Mouse (Mus musculus): ENCODE measurements around the gene Ankrd27. TPM values are rescaled to one million over a fixed set of nuclear protein-coding genes. Genes with fewer than 3 reads are reported as not detected.
"Not testable (repeated sequence)": the region's sequence is repeated elsewhere in the genome, so short reads cannot be mapped to it uniquely, and the experiment has no call there.

The Ankrd27 gene
- polyA plus RNA-seq, 1 experiment from 2014 or later: 38.9 TPM

DNA sequence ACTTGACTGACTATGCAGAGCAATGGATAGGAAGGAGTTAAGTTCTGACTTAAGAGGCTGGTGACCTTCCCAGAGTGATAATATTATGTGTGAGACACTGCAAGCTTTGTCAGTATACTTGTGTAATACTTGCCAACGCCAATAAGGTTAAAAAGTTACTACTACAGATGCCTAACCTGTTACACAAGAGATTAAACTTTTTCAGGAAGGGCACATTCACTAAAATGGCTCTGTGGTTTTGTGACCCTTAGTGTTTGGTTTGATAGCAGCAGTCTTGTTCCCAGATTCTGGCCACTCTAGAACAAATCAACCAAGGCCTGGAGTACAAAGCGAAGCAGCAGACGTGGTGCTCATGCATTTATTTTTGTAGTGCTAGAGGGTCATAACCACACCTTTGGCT is 28.5 kb upstream of the Ankrd27 start:
- Histone ChIP-seq H3K4me1 (replicated peaks; ENCODE audit: control insufficient read depth, insufficient read depth, low read length) (peaks cover 12% of the 10 kb centered on the region), H3K4me2 (ENCODE audit: low read length) (no peak overlapping the region), H3K9me3 (ENCODE audit: control insufficient read depth, low read length) (no peaks in the 10 kb centered on the region), H3K36me3 (ENCODE audit: control insufficient read depth, insufficient read depth) (no peaks in the 10 kb centered on the region), H3K4me3 (replicated peaks; ENCODE audit: low read length) (no peak overlapping the region), H3K9ac (replicated peaks; ENCODE audit: low read depth, low read length) (no peak overlapping the region), H3K27ac (ENCODE audit: low read length) (no peak overlapping the region), H3K27me3 (replicated peaks; ENCODE audit: control insufficient read depth, insufficient read depth, low read length) (no peaks in the 10 kb centered on the region)
- ATAC-seq: no peak
- 88% methylated on average over 3 of the region's 3 CpGs for WGBS

DNA sequence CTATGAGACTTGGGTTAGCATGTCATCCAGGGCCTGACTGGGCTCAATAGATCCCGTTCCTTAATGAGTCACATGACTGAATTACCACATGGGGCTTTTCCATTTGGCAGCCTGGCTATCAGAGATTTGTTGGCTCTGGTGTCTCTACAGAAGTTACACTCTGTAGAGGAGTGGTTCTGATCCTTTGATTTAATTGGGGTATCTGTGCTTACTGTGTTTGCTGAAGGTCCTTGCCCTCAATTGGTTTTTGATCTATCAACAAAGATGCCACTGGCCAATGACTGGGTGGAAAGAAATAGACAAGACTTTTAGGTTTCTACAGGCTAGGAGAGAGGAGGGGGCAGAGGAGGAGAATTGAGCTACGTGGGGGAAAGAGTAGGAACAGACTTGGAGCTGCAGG is 27.4 kb upstream of the Ankrd27 start:
- Histone ChIP-seq H3K9ac (replicated peaks; ENCODE audit: low read depth, low read length) (no peak overlapping the region), H3K27ac (ENCODE audit: low read length) (no peak overlapping the region), H3K36me3 (ENCODE audit: control insufficient read depth, insufficient read depth) (no peaks in the 10 kb centered on the region), H3K4me2 (ENCODE audit: low read length) (no peak overlapping the region), H3K9me3 (ENCODE audit: control insufficient read depth, low read length) (no peaks in the 10 kb centered on the region), H3K4me3 (replicated peaks; ENCODE audit: low read length) (no peak overlapping the region), H3K27me3 (replicated peaks; ENCODE audit: control insufficient read depth, insufficient read depth, low read length) (no peaks in the 10 kb centered on the region), H3K4me1 (replicated peaks; ENCODE audit: control insufficient read depth, insufficient read depth, low read length) (peaks cover 9% of the 10 kb centered on the region)
- WGBS: 47% methylated on average over 2 of the region's 2 CpGs
- ATAC-seq: no peak

DNA sequence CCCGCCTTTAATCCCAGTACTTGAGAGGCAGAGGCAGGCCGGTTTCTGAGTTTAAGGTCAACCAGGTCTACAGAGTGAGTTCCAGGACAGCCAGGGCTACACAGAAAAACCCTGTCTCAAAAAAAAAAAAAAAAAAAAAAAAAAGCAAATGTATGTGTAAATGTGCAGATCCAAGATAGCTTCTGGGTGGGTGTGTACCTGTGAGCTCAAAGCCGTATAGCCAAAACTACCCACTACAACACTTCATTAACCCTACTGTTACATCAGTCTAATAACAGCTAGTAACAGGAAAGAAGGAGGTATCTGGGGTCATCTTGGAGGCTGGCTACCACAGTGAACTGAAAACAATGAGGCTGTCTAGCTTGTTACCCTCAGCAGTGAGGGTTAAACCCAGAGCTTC is 26.2 kb upstream of the Ankrd27 start:
- no peaks in the 10 kb centered on the region for H3K27me3 ChIP-seq (replicated peaks; ENCODE audit: control insufficient read depth, insufficient read depth, low read length)
- ATAC-seq: no peak
- no peak overlapping the region for H3K4me3 ChIP-seq (replicated peaks; ENCODE audit: low read length)
- H3K27ac ChIP-seq (ENCODE audit: low read length): no peak overlapping the region
- no peak overlapping the region for H3K9ac ChIP-seq (replicated peaks; ENCODE audit: low read depth, low read length)
- no peak overlapping the region for H3K4me2 ChIP-seq (ENCODE audit: low read length)
- peaks cover 6% of the 10 kb centered on the region for H3K4me1 ChIP-seq (replicated peaks; ENCODE audit: control insufficient read depth, insufficient read depth, low read length)
- WGBS: 94% methylated on average over 3 of the region's 3 CpGs
- H3K9me3 ChIP-seq (ENCODE audit: control insufficient read depth, low read length): no peaks in the 10 kb centered on the region
- no peaks in the 10 kb centered on the region for H3K36me3 ChIP-seq (ENCODE audit: control insufficient read depth, insufficient read depth)

DNA sequence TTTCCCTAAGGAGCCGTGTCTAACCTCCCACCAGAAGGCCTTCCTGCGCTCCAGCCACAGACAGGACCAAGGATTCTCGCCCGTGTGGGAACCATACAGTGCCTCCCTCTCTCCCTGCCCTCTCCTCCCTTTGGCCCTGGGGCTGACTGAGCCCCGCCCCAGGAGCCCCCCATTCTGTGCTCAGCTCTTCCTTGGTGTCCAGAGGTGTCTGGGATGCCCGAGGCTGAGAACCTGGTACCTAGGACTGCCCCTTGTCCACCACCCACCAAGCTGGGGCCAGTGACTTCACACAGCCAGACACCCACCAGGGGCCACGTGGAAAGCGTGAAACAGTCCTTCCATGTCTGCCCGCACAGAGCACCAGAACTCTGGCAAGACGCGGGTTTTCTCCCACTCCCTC is 23.0 kb upstream of the Ankrd27 start:
- Histone ChIP-seq H3K27ac (ENCODE audit: low read length) (no peak overlapping the region), H3K9ac (replicated peaks; ENCODE audit: low read depth, low read length) (no peak overlapping the region), H3K36me3 (ENCODE audit: control insufficient read depth, insufficient read depth) (no peaks in the 10 kb centered on the region), H3K4me1 (replicated peaks; ENCODE audit: control insufficient read depth, insufficient read depth, low read length) (no peaks in the 10 kb centered on the region), H3K27me3 (replicated peaks; ENCODE audit: control insufficient read depth, insufficient read depth, low read length) (no peaks in the 10 kb centered on the region), H3K4me3 (replicated peaks; ENCODE audit: low read length) (no peak overlapping the region), H3K9me3 (ENCODE audit: control insufficient read depth, low read length) (no peaks in the 10 kb centered on the region), H3K4me2 (ENCODE audit: low read length) (no peak overlapping the region)
- 76% methylated on average over 11 of the region's 11 CpGs for WGBS
- ATAC-seq: no peak

DNA sequence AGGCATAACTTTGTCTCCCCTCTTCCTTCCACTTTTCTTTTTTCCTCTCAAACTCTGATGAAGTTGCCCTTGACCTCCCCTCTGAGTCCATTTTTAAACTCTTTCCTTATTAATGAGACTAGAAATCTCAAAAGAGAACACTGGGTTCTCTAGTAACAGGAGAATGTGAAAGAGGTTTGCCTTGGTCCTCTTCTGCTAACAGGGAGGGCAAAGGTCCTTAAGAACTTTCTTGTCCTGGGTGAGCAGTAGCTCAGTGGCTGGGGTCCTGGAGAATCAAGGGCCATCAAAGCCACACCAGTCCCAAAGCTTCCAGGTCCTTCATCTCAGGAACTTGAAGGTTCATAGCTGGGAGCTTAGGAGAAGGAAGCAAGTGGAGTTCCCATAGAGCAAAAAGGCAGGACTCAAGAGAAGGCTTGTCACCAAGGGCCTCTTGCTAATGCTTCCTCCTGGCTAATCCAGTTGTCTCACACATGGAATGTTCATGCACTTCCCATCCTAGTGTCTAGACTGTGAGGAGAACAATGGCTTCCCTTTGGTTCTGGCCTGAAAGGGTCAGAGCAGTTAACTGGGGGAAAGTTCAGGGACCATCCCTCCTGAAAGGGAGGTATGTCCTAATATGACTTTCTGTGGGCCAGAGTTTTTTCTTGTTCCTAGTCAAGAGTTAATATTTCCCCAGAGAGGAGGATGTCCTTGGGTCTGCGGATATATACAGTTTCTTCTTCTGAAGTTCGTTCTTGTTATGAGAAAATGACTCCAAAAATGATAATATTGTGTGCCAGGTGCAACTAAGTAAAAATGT is 21.8 kb upstream of the Ankrd27 start:
- Histone ChIP-seq H3K27me3 (replicated peaks; ENCODE audit: control insufficient read depth, insufficient read depth, low read length) (no peaks in the 10 kb centered on the region), H3K36me3 (ENCODE audit: control insufficient read depth, insufficient read depth) (no peaks in the 10 kb centered on the region), H3K27ac (ENCODE audit: low read length) (no peak overlapping the region), H3K4me1 (replicated peaks; ENCODE audit: control insufficient read depth, insufficient read depth, low read length) (no peaks in the 10 kb centered on the region), H3K9ac (replicated peaks; ENCODE audit: low read depth, low read length) (no peak overlapping the region), H3K9me3 (ENCODE audit: control insufficient read depth, low read length) (no peaks in the 10 kb centered on the region), H3K4me3 (replicated peaks; ENCODE audit: low read length) (no peak overlapping the region), H3K4me2 (ENCODE audit: low read length) (no peak overlapping the region)
- 93% methylated on average over 2 of the region's 2 CpGs for WGBS
- no peak for ATAC-seq

DNA sequence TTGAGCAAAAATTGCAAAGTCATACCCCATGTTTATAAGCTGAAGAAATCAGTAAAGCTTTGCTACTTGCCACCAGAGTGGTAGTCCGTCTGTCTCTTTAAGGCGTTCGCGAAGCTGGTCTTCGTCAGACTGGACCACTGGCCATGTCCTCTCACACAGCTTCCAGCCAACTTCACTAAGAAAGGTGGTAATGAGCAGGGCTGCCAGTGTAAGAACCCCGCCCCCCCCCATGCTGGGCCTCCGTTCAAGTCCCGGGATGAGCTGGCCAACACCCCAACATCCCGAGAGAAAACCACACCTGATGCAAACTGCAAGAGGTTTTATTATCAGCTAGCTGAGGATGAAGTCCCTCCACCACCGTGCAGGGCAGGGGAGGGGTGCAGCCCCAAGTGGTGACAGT is 21.2 kb upstream of the Ankrd27 start:
- H3K27me3 ChIP-seq (replicated peaks; ENCODE audit: control insufficient read depth, insufficient read depth, low read length); H3K27ac ChIP-seq (ENCODE audit: low read length); ATAC-seq; H3K4me3 ChIP-seq (replicated peaks; ENCODE audit: low read length); H3K4me1 ChIP-seq (replicated peaks; ENCODE audit: control insufficient read depth, insufficient read depth, low read length); H3K36me3 ChIP-seq (ENCODE audit: control insufficient read depth, insufficient read depth); H3K9ac ChIP-seq (replicated peaks; ENCODE audit: low read depth, low read length); H3K9me3 ChIP-seq (ENCODE audit: control insufficient read depth, low read length); H3K4me2 ChIP-seq (ENCODE audit: low read length): not testable (repeated sequence)
- 80% methylated on average over 10 of the region's 10 CpGs for WGBS

DNA sequence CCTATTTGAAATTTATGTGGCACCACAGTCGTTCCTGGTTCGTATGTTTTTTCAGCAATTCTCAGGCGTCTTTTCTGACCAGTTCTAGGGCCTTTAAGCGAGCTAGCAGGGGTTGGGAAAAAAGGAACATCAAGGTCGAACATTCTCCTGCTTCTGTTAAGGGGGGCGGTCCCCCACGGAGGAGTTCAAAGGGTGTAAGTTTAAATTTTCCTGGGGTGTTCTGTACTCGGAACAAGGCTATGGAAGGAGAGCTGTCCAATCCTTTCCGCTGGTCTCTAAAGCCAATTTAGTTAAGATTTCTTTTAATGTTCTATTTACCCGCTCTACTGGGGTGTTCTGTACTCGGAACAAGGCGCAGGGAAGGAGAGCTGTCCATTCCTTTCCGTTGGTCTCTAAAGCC is 20.1 kb upstream of the Ankrd27 start:
- not testable (repeated sequence) for H3K27me3 ChIP-seq (replicated peaks; ENCODE audit: control insufficient read depth, insufficient read depth, low read length); H3K4me2 ChIP-seq (ENCODE audit: low read length); H3K36me3 ChIP-seq (ENCODE audit: control insufficient read depth, insufficient read depth); H3K27ac ChIP-seq (ENCODE audit: low read length); H3K4me1 ChIP-seq (replicated peaks; ENCODE audit: control insufficient read depth, insufficient read depth, low read length); H3K9me3 ChIP-seq (ENCODE audit: control insufficient read depth, low read length); ATAC-seq; H3K9ac ChIP-seq (replicated peaks; ENCODE audit: low read depth, low read length); H3K4me3 ChIP-seq (replicated peaks; ENCODE audit: low read length)
- 80% methylated on average over 13 of the region's 13 CpGs for WGBS

DNA sequence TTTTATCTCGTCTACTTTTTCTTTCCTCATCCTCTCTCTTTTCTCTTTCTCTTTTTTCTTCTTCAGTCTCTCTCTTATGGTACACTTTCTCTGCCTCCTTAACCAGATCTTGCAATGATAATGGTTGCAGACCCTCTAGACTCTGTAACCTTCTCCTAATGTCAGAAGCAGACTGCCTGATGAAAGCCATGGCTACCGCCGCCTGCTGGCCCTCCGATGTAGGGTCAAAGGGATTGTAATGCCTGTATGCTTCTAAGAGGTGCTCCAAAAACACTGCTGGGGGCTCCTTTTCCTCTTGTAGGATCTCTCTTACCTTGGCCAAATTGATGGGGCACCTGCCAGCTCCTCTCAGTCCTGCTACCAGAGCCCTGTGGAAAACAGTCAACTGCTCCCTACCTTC is 16.3 kb upstream of the Ankrd27 start:
- WGBS: 94% methylated on average over 4 of the region's 4 CpGs

DNA sequence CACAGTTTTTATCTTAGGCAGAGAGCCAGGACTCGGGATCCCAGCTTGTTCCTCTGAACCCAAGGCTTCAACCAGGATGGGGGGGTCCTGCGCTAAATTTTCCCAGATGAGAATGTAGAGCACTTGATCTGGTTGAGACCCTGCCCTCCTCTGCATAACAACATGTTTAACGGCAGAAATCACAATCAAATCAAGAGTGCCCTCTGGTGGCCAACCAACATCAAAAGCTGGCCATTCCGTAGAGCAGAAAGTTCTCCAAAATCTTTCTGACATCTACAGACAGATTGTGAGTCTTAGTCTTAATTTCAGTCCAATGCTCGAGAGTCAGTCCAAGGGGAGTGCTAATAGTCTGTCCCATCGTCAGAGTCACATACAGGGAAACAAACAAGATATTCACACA is 15.2 kb upstream of the Ankrd27 start:
- not testable (repeated sequence) for H3K27me3 ChIP-seq (replicated peaks; ENCODE audit: control insufficient read depth, insufficient read depth, low read length); H3K4me2 ChIP-seq (ENCODE audit: low read length); H3K27ac ChIP-seq (ENCODE audit: low read length); H3K4me3 ChIP-seq (replicated peaks; ENCODE audit: low read length); H3K36me3 ChIP-seq (ENCODE audit: control insufficient read depth, insufficient read depth); H3K9ac ChIP-seq (replicated peaks; ENCODE audit: low read depth, low read length); H3K4me1 ChIP-seq (replicated peaks; ENCODE audit: control insufficient read depth, insufficient read depth, low read length); ATAC-seq; H3K9me3 ChIP-seq (ENCODE audit: control insufficient read depth, low read length)
- WGBS: 21% methylated on average over 6 of the region's 6 CpGs

More for the DNA sequence above, 16.3 kb upstream of the Ankrd27 start:
- H3K4me2 ChIP-seq (ENCODE audit: low read length); H3K36me3 ChIP-seq (ENCODE audit: control insufficient read depth, insufficient read depth); H3K9me3 ChIP-seq (ENCODE audit: control insufficient read depth, low read length); H3K4me1 ChIP-seq (replicated peaks; ENCODE audit: control insufficient read depth, insufficient read depth, low read length); ATAC-seq; H3K9ac ChIP-seq (replicated peaks; ENCODE audit: low read depth, low read length); H3K4me3 ChIP-seq (replicated peaks; ENCODE audit: low read length); H3K27me3 ChIP-seq (replicated peaks; ENCODE audit: control insufficient read depth, insufficient read depth, low read length); H3K27ac ChIP-seq (ENCODE audit: low read length): not testable (repeated sequence)

DNA sequence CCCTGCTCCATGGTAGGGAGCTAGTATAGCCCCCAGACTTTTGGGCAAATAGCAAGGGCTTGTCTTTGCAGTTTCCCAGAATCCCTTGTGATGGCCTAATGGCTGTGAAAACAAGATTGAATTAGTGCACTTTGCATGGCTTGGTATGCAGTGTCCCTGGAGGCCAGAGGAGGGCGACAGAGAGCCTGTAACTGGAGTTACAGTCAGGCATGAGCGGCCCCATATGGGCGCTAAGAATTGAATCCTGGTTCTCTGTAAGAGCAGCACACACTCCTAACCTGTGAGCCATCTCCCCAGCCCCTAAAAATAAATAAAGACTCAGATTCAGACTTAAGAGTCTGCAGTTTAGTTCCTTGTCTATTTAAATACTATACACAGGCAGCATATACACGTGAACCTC is 6.2 kb upstream of the Ankrd27 start:
- no peak overlapping the region for H3K4me2 ChIP-seq (ENCODE audit: low read length)
- H3K4me3 ChIP-seq (replicated peaks; ENCODE audit: low read length): no peak overlapping the region
- H3K27ac ChIP-seq (ENCODE audit: low read length): no peak overlapping the region
- no peaks in the 10 kb centered on the region for H3K9me3 ChIP-seq (ENCODE audit: control insufficient read depth, low read length)
- no peaks in the 10 kb centered on the region for H3K36me3 ChIP-seq (ENCODE audit: control insufficient read depth, insufficient read depth)
- peaks cover 7% of the 10 kb centered on the region for H3K4me1 ChIP-seq (replicated peaks; ENCODE audit: control insufficient read depth, insufficient read depth, low read length)
- no peak overlapping the region for H3K9ac ChIP-seq (replicated peaks; ENCODE audit: low read depth, low read length)
- ATAC-seq: no peak
- H3K27me3 ChIP-seq (replicated peaks; ENCODE audit: control insufficient read depth, insufficient read depth, low read length): peaks cover 28% of the 10 kb centered on the region
- WGBS: 27% methylated on average over 4 of the region's 4 CpGs
